Mouse (Mus musculus) 3134 (cell line): Measurements from ENCODE around the gene Ctsa.

ENCODE experiments used
- DNase-seq: peaks from one replicate; pipeline ENCODE4 v3.0.0-alpha.2; 2011; ENCODE audit warnings: low spot score; ENCODE audit not compliant: insufficient read length; ENCODE audit errors: extremely low read depth

Gene Ctsa

GRCm38 (mm10) chr2:164832748-164833301 is at the start of gene Ctsa:
TSS of gene Ctsa (plus strand) at chr2:164832873.
- peak; percentile 42 for DNase-seq

- no peak for DNase-seq
These were observed 48.6 kb upstream of the Ctsa start for GRCm38 (mm10) chr2:164783926-164784581.

GRCm38 (mm10) chr2:164784869-164785420 is 47.7 kb upstream of the Ctsa start:
- DNase-seq = no peak

- peak; percentile 99 for DNase-seq
These were observed 46.9 kb upstream of the Ctsa start, which contains the start of gene Snx21 for GRCm38 (mm10) chr2:164785481-164786387. TSS of gene Snx21 (plus strand) at chr2:164785823.

- no peak for DNase-seq
These were observed 46.2 kb upstream of the Ctsa start for GRCm38 (mm10) chr2:164786388-164786885.

GRCm38 (mm10) chr2:164787032-164787431 is 45.6 kb upstream of the Ctsa start:
- DNase-seq = no peak

GRCm38 (mm10) chr2:164787779-164788178 is 44.9 kb upstream of the Ctsa start:
- no peak for DNase-seq

GRCm38 (mm10) chr2:164788411-164788810 is 44.3 kb upstream of the Ctsa start:
- DNase-seq = no peak

- no peak for DNase-seq
These were observed 42.2 kb upstream of the Ctsa start for GRCm38 (mm10) chr2:164790451-164790850.

- DNase-seq = no peak
These were observed 40.8 kb upstream of the Ctsa start for GRCm38 (mm10) chr2:164791841-164792261.

GRCm38 (mm10) chr2:164792400-164793190 is 40.1 kb upstream of the Ctsa start:
- no peak for DNase-seq

- DNase-seq = no peak
These were observed 39.4 kb upstream of the Ctsa start for GRCm38 (mm10) chr2:164793236-164793635.

GRCm38 (mm10) chr2:164793772-164794171 is 38.9 kb upstream of the Ctsa start:
- DNase-seq = no peak

- DNase-seq = peak; percentile 60
These were observed 38.4 kb upstream of the Ctsa start for GRCm38 (mm10) chr2:164794293-164794692.

GRCm38 (mm10) chr2:164795868-164796267 is 36.8 kb upstream of the Ctsa start:
- no peak for DNase-seq

GRCm38 (mm10) chr2:164798554-164798953 is 34.1 kb upstream of the Ctsa start:
- DNase-seq = peak; percentile 46

GRCm38 (mm10) chr2:164800252-164801004 is 32.2 kb upstream of the Ctsa start:
- no peak for DNase-seq

- no peak for DNase-seq
These were observed 29.3 kb upstream of the Ctsa start for GRCm38 (mm10) chr2:164803201-164803920.

GRCm38 (mm10) chr2:164803921-164804313 is 28.8 kb upstream of the Ctsa start:
- DNase-seq = no peak
